Mouse (Mus musculus): ENCODE measurements around the gene Ntng2.

DNA sequence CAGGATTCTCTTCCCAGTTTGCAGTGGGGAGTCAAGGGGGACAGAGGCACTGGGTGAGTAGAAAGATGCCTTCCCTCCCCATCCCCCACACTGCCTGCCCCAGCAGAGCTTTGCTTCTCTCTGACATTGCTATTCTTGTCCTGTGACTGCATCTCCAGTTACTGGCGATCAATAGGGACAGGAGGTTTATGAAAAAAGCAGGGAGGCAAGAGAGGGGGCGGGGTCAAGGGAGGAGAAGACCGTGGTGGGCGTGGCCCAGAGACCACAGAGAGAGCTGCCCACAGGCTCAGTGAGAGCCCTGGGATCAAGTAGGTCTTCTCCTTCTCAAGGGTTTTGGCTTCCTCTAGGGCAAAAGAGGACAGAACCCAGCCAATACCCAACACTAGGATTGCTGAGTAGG, 30.5 kb downstream of the Ntng2 start:
- TF ChIP-seq CTCF (IDR thresholded peaks at IDR 0.05; ENCODE audit: extremely low read depth, insufficient read depth, low read length) (no peak), POLR2A (IDR thresholded peaks at IDR 0.05; ENCODE audit: extremely low read depth, insufficient read depth, low read length) (no peak)

All from cortical plate, adult 2 months (tissue).